Mouse (Mus musculus): ENCODE results near the gene Chat.

Chat gene

DNA sequence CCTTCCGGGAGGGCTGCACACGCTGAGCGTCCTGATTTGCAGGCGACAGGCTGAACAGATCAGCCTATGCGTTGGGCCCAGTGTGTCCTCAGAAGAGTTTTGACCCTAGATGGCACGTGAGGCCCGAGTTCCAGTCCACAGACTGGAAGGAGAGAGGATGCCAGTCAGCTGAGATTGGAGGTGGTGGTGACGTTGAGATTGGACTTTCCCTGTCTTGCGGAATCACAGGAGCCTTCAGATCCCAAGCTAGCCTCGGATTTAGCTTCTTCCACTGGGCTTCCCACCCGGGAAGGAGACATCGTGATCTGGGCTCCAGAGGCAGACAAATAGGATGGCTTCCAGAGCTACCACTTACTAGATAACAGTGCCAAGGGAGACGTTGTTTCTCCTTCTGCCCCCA lies at the start of gene Chat:
TSS of gene Chat (minus strand) at position 101 of the 400 bp plus-strand sequence.
- DNase-seq (ENCODE audit: low spot score), result no peak

DNA sequence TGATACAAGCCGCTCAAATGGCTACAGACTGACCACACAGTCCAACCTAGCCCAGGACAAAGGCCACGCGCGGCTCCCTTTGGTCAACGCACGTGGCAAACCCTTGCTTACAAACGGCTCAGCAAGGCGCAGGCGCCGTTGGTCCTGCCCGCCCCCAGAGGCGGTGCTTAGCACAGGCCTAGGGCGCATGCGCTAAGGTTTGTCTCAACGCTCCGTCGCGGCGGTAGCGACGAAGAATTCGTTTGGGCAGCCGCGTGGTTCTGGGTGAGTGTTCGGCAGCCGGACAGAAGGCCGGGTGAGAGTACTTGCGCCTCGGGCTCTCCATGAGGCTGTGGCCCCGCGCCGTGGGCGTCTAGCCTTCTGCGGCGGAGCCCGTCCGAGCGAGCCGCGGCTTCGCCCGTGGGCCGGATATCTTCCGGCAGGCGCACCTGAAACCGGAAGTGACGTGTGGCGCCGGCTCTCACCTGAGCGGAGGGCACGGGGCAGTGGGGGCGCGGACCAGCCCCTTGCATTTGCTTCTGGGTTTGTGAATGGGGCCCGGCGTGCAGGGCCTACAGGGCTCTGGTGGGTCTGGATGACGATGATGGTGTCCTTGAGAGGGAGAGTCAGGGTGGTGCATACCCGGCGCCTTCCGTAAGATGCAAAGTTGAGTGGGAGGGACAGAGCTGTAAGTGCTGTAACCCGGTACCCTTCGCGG lies 47.7 kb upstream of the Chat start, which contains the start of gene Ercc6:
TSS of gene Ercc6 (plus strand) at position 186 of the 697 bp plus-strand sequence.
- DNase-seq (ENCODE audit: low spot score), result peak; percentile 93

DNA sequence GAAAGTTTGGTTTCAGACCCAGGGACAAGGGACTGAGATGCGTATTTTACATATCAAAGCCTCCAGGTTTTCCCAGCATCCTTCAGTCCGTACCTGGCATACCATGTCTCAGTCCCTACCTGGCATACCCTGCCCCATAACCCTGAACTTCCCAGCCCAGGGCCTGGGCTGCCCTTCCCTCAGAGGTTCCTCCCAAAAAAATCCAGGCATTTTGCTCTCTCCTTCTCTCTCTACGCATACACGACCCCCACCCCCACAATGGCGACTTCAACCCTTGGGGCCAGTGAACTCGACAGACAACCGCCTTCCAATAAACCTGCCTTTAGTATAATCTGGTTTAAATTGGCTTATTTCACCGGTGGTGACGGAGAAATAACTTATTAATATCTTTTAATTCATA lies 47.1 kb upstream of the Chat start:
- no peak for DNase-seq (ENCODE audit: low spot score)

DNA sequence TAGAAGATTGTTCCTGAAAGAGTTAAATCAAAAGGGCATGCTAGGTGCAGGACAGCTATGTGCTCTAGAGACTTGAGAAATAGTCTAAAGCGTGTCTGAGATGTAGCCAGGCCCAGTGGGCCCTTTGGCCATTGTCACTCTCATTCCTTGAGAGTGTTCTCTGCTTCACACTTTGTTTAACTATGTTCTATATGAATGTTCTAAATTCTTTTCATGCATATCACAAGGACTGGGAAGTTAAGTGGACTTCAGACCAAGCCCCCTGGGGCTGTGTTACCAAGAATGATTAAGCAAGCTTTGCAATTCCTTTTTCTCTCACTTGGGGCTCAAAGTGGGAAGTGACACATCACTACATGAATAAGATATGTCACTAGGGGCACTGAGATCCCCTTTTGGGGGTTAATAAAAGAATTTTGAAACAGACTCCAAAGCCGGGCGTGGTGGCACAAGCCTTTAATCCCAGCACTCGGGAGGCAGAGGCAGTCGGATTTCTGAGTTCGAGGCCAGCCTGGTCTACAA lies 43.7 kb upstream of the Chat start:
- no peak for DNase-seq (ENCODE audit: low spot score)

DNA sequence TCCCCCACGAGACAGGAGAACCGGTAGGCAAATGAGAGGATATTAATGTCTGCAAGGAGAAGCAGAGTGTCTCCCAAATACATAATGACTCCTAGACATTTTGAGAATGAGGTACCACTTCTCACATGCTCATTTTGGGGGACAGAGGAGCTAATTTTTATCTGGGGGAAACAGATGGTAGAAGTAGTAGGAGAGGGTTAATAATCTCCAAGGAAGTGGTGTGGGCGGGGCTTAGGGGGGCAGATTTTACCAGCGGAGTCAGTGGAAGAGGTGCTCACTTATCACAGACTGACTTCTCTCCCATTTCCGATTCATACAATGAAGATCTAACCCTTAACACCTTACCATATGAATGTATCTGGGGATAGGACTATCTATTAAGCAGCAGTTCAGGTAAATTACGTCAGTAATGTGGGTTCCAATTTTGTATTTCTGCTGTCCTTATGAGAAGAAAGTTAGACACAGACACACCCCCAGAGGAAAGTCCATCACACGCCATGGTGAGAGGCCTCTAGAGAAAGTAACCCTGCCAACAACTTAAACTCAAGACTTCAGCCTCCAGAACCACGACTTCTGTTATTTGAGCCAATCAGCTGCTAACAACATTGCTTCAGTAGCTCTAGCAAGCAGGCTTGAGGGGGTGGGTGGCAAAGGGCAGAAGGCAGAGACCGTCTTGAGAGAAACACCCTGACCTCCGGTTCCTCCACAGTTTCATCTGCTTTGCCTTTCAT lies 42.5 kb upstream of the Chat start:
- no peak for DNase-seq (ENCODE audit: low spot score)

DNA sequence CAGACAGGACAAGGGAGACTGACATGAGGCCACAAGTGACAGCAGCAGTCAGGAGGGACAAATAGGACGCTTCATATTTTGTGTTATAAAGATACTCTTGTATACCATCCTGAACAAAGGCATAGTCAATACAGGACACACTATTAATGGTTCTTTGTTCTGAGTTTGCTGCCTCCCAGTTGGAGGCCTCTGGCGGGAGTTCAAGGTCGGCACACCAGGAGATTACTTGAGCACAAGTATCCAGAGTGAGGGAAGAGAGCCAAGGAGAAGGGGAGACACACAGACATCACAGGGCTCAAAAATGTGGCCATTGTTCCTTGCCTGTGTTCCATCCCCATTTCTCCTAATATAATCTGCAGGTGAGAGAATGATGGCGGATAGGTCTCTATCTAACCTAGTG lies 41.4 kb upstream of the Chat start:
- DNase-seq (ENCODE audit: low spot score), result no peak

DNA sequence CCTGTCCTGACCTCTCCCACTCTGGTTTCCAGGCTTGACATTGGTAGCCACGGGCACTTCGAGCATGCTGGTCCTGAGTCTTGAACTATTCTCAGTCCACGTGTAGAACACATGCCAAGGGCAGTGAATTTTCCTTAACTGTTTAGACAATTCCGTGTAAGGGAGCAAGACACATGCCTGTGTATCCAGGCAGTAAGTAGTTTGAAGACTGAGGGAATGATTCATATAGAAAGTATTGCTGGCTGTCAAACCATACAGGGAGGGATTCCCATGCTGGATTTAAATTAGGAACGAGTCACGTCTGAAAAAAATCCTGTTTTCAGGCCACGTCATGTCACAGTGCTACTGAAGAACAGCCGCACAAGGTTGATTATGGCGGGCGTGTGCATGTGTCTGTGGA lies 40.5 kb upstream of the Chat start:
- DNase-seq (ENCODE audit: low spot score), result no peak

DNA sequence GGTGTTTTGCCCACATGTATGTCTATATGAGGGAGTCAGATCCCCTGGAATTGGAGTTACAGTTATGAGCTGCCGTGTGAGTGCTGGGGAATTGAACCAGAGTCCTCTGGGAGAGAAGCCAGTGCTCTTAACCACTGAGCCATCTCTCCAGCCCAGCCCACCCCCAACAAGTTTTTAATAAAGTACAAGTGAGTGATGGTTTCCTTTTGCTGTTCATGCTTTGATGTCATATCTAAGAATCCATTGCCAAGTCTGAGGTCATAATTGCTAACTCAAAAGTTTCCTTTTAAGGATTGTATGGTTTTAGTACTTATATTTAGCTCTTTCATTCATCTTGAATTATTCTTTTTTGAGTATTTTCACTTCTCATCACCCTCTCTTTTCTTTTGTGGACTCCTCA lies 38.1 kb upstream of the Chat start:
- DNase-seq (ENCODE audit: low spot score), result no peak

DNA sequence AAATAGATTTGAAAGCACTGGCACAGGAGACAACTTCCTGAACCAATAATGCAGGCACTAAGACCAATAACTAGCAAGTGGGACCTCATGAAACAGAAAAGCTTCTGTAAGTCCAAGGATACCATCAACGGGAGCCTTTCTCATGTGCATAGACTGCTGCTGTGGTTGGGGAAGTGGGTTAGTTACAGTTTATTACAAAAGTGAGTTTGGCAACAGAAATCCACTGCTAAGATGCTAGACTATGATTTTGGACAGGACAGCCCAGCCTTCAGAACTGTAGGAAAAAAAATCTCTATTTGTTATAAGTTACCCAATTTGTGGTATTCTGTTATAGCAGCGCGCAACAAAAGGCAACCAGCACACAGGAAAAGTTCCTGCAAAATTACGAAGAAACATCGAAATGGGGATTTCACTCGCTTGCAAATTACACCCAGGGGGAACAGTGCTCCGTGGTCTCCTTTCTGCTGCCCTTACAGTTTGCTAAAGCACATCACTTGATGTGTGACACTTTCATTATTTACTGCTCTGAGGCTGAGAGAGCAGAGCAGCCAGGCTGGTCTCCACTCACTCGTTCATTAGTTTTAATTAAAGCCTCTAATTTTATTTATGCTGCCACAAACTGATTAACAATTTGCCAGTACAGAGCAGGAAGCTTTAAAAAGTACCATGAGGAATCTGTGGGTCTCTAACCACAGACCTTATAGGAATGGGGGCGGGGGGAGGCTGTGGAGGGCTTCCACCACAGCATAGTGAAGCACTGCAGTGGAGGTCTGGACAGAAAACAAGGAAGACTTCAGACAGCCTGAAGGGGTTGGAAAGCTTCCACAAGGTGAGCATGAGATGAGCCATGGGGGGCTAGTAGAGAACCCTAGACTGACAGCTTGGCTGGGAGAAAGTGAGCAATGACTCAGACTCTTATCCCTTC lies 37.2 kb upstream of the Chat start:
- no peak for DNase-seq (ENCODE audit: low spot score)

DNA sequence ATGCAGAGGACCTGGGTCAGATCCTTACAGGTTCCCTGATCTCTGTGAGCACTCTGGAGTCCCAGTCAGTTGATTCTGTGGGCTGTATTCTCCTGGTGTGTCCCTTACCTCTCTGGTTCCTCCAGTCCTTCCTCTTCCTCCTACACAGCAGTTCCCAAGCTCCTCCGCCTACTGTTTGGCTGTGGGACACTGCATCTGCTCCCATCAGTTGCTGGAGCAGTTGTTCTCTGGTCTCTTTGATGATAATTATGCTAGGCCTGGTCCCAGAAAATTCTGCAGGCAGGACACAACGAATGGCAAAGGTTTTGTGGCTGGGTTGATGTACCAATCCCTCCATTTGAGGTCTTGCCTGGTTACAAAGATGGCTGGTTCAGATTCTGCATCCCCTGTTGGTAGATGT lies 35.5 kb upstream of the Chat start:
- no peak for DNase-seq (ENCODE audit: low spot score)

DNA sequence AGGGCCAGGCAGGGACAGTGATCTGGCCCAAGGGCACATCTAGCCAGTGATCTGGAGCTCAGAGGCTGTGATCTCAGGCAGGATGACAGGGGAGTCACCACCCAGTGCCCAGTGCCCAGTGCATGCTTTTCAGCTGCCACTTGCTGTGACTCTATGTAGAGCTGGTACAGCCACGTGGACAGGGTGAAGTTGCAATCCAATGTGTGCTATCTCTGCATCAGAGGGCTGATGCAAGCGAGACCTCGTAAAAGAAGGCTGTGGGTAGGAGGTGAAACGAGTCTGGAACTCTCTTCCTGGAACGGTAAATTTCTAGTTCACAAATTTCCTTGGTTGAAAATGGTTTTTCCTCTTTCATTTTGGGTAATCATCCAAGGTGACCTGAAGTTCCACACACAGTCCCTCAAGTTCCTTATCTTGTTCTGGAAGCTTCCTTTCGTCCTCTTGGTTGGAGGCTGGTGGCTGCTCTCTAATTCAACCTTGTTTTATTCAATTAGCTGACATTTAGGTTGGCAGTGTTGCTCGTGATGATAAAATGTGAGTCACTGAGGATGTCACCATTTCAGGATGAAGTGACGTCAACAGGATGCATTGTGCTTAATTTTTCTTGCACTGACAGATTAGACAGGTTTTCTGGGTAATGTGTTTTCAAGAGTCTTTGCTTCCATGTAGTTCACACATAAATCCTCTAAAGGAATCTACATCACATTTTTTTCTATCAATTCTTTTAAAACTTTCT lies 30.5 kb upstream of the Chat start:
- no peak for DNase-seq (ENCODE audit: low spot score)

DNA sequence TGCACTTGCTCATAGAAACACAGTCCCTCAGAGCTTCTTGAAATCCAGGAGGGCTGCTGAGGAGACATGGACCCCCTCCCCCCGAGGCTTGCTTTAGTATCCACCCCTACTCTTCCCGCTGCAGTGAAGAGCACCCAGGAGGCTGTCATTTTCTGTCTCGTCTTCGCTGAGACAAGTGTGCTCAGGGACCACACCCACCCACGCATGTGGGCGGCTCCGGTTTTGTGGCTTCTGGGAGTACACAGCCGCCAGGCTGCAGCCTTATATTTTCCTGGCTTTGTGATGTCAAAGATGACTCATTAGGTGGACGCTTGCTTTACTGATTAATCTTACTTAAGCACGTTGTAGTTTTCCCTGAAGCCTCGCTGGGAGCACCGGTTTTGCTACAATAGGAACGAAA lies 26.7 kb upstream of the Chat start:
- DNase-seq (ENCODE audit: low spot score), result no peak

DNA sequence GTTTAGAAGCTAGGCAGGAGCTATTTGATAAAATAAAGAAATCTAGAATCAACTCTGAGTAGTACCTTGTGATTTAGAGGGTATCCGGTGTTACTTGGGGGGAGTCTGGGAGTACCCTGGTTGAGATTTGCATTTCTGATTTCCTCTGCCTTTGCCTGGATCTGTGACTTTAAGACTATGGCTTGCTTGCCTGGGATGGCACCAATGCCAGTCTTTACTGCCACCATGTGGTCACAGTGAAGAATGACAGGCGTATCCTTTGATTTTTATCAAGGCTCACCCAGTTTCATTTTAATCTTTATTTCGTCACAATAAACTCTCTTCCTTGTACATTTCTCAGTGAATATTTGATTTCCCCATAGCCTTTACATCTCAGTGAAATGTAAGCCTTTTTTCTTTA lies 16.3 kb upstream of the Chat start:
- DNase-seq (ENCODE audit: low spot score), result peak; percentile 4

DNA sequence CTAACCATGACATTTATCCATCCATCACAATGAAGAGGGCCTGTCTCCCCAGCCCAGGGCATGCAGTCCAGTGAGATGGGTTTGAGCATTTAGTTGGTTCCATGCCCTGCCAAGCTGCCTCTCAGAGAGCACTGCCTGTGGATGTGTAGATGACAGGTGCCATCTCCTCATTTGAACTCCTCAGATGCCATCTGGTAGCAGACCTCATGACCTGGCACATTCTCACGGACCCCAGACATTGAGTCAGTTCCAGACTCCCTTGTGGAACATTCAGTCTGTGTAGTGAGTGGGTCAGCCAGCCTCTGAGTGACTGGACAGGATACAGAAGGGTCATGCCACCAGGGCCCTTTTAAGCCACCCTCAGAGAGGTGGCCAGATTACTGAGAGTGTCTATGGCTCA lies 11.8 kb upstream of the Chat start:
- no peak for DNase-seq (ENCODE audit: low spot score)

DNA sequence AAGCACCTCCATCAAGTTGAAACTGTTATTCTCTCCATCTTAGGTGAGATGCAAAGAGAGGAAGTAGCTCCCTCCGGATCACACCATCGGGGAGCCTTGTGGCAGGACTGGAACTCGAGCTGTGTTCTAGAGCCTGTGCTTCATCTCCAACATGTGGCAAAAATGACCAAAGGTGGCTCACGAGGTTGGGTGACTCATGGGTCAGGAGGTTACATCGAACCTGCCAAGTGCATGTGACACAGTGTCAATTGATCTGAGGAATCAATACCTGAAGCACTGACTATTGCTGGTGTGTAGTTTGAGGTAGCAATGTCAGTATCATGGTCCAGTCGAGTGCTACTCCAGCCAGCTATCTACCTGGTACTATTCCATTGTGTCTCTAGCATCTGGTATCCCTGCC lies 10.8 kb upstream of the Chat start:
- DNase-seq (ENCODE audit: low spot score), result no peak

DNA sequence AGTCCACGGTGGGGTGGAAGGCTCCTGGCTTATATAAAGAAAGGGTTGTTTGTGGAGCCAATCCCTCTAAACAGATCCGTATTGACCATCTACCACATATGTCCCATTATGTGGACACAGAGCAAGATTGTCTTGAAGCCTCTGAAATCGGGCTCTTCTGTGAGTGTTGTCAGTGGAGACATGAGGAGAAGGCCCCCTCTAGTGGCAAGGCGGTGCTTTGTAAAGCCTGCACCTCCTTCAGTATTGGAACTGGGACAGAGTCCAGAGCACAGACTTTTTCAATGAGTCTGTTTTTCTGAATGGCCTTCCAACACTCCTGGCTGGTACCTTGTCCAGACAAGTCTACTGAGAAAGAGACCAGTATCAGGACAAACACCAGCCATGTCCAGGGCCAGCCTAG lies 7.2 kb upstream of the Chat start:
- DNase-seq (ENCODE audit: low spot score), result peak; percentile 20

DNA sequence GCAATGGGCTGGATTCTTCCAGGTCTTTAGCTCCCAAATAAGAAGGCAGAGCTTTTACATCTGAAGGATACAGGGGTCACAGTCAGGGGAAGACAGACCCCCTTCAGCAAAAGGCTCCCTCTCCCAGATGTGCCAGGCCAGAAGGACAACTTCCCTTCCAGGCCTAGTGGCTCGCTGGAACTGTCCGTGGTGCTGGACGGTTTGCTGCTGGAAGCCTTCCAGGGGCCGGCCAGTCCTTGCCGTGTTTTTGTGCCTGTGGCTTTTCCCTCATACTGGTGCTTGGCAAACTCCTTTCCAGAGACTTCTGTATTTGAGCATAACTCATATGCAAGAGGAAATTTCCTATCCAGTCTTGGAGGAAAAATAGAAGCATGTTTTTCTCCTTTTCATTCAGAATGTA lies 1.8 kb upstream of the Chat start:
- no peak for DNase-seq (ENCODE audit: low spot score)

DNA sequence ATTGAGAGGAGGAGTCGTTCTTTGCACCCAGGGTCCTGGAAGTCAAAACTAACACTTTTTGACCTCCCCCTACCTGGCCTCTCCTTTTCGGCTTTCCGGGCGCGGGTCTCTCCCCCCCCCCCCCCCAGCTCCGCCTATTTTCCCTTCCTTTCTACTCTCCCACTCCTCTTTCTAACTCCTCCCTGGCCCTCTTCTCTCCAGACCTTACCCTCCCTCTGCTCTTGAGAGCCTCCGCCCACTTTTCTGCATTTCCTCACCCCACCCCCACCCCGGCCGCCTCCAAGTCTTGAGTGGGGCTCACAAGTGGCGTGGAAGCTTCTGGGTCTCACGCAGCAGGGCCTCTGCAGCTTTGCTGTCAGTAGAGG lies 301 bp downstream of the Chat start:
- no peak for DNase-seq (ENCODE audit: low spot score)

DNA sequence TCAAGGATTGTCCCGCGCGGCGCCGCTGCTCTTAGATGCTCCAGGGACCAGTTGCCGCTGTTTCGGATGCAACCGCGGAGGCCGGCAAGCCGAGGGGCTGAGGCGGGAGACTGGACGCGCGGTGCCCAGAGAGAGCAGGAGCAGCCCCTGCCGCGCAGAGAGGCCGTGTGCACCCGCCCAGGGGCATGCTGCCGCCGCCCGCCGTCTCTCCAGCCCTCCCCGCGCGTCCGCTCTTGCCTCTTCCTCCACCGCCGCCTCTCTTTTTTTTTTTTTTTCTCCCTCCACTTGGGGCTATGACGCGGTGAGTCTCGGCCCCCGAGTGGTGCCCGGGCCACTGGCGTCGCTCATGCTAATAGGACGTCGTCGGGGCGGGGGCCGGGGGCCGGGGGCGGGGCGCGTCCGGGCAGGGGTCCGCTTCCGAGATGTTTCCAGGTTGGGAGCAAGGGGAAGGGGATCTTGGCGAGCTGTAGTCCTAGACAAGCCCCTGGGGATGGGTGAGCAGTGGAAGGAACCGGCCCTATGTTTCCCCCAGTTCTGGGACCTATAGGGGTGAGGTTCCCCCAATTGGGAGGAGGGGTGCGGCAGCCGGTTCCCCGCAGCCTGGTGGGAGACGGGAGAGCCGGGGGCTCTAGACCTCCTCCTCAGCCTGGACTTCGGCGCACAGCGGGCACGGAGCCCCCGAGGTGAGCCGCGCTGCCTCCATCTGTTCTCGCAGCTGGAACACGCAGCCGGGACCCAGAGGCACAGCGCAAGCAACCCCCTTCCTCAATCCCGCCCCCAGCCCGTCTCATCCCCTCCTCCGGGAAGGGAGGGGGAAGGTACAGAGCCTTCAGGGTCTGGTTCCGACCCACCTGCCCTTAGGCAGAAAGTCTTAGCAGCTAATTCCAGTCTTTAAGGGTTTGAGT lies 936 bp downstream of the Chat start, which contains the start of gene Slc18a3:
TSS of gene Slc18a3 (minus strand) at position 250 of the 905 bp plus-strand sequence.
- DNase-seq (ENCODE audit: low spot score), result no peak

DNA sequence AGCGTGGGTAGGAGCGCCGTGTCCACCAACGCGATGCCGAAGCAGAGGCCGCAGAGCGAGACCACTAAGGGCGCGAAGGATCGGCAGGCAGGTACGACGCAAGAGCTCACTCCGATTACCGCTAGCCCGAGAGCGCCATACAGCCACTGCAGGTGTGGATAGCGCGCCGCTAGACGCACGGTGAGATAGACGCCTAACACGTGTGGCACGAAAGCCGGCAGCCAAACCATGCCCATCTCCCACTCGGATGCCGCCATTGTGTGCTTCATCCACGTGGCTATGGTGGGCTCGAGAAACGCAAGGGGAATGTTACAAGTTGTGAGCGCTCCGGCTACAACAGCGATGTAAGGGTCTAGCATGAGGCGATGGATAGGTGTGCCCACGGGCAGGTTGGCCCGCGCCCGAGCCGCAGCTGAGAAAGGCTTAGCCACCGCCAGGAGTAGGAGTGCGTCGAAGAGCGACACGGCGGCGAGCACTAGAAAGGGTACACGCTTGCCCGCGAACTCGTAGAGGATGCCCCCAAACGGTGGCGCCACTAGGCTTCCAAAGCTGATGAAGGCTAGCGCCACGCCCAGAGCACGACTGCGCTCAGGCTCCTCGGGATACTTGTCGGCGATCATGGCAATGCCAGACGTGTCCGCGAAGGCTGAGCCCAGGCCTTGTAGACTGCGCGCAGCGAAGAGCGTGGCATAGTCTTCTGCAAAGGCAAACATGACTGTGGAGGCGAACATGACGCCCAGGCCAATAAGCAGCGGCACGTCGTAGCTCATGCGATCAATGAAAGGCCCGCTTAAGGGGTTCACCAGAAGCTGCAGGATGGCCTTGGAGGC lies 2.4 kb downstream of the Chat start:
- no peak for DNase-seq (ENCODE audit: low spot score)
